Mouse (Mus musculus) heart, embryonic 16.5 days (tissue): Measurements from ENCODE around the gene Tbk1. TPM values are rescaled to one million over a fixed set of nuclear protein-coding genes. Genes with fewer than 3 reads are reported as not detected.

Experiments used
- ATAC-seq: fragments of 200-750 bp; cut with Nextera tagmentation; replicated peaks from 2 replicates; pipeline ENCODE4 v1.8.0; 2017; ENCODE audit warnings: moderate number of reproducible peaks; ENCODE audit not compliant: insufficient read depth, low FRiP score; ENCODE audit errors: extremely low read depth
- H3K27ac ChIP-seq: fragments of 300-500 bp; sonication (generic); 2 replicates; pipeline ENCODE4 v1.5.1; 2014; ENCODE audit warnings: mild to moderate bottlenecking, low read length, control low read depth, moderate library complexity
- H3K27me3 ChIP-seq: fragments of 300-500 bp; sonication (generic); 2 replicates; pipeline ENCODE4 v1.6.1; 2014; ENCODE audit warnings: low read length, mixed read lengths; ENCODE audit not compliant: control insufficient read depth, insufficient read depth
- H3K36me3 ChIP-seq: fragments of 300-500 bp; sonication (generic); 2 replicates; pipeline ENCODE4 v1.6.1; 2014; ENCODE audit not compliant: control insufficient read depth, insufficient read depth
- H3K4me1 ChIP-seq: fragments of 300-500 bp; sonication (generic); 2 replicates; pipeline ENCODE4 v1.6.1; 2014; ENCODE audit warnings: low read length, mixed read lengths; ENCODE audit not compliant: control insufficient read depth, insufficient read depth
- H3K4me2 ChIP-seq: fragments of 300-500 bp; sonication (generic); 2 replicates; pipeline ENCODE4 v1.6.1; 2014; ENCODE audit warnings: low read depth, mild to moderate bottlenecking, control low read depth, low read length
- H3K4me3 ChIP-seq: fragments of 300-500 bp; sonication (generic); 2 replicates; pipeline ENCODE4 v1.5.1; 2014; ENCODE audit warnings: mild to moderate bottlenecking, control low read depth, low read length
- H3K9ac ChIP-seq: fragments of 300-500 bp; sonication (generic); 2 replicates; pipeline ENCODE4 v1.6.1; 2014; ENCODE audit warnings: low read length, control low read depth
- H3K9me3 ChIP-seq: fragments of 300-500 bp; sonication (generic); replicated peaks from 2 replicates; pipeline ENCODE4 v1.6.1; 2016; ENCODE audit warnings: low read length; ENCODE audit not compliant: control insufficient read depth
- WGBS: fragments of 180-500 bp; shearing (Covaris S2); extraction: QIAGEN DNeasy Blood & Tissue Kit; methylation state at CpG from one replicate; pipeline ENCODE4 v1.1.7; 2014; 5-methylcytosine and 5-hydroxymethylcytosine counted together
- polyA plus RNA-seq: library from polyadenylated mRNA; unstranded; fragments of >200 nt; fragmentation: Nextera tagmentation; extraction: Ambion mirVana; gene quantifications from 2 replicates; pipeline ENCODE4 v1.2.1, GENCODE M21; 2015

Gene Tbk1
- polyA plus RNA-seq, 1 experiment from 2014 or later = 27.9 TPM

DNA sequence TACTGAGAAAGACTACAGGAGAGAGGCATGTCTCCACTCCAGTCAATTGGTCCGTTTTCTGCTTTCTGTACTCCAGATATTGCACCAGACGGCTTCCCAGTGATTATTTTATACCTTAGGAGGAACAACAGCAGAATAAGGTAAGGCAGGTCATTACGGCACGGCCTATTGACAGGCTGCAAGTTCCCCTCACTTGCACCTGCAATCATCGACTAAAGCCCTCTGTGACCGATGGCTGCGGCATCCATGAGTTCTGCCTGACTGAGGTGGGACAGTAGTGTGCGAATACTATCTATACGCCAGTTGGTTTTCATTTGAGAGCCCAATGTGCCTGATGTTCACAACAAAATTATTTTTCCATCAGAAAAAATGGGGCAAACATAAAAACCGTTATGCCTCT lies 18.6 kb downstream of the Tbk1 start:
- no peak overlapping the region for H3K9ac ChIP-seq
- H3K9me3 ChIP-seq = no peaks in the 10 kb centered on the region
- ATAC-seq = no peak
- WGBS = 96% methylated on average over 10 of the region's 10 CpGs
- H3K27me3 ChIP-seq = no peaks in the 10 kb centered on the region
- H3K4me1 ChIP-seq = peaks cover 6% of the 10 kb centered on the region
- H3K36me3 ChIP-seq = peaks cover 49% of the 10 kb centered on the region
- no peak overlapping the region for H3K27ac ChIP-seq
- H3K4me3 ChIP-seq = no peak overlapping the region
- no peak overlapping the region for H3K4me2 ChIP-seq

DNA sequence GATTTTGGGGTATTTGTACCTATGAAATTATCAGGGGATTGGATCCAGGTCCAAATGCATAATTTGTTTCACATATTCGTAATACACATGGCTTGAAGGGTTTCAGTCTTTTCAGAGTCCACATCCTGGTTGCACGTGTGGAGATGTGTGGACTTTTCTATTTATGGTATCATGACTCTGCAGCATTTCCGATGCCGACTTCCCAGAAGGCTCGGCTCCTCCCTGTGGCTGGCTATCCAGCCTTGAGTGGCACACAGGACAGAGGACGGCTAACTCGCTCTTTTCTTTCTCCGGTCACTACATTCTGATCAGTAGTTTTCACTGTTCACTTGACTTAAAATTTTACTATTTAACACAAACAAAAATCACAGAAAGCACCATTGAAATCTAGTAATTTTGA lies 22.1 kb downstream of the Tbk1 start:
- Histone ChIP-seq H3K9me3 (no peaks in the 10 kb centered on the region), H3K4me2 (no peak overlapping the region), H3K36me3 (peaks cover 31% of the 10 kb centered on the region), H3K4me3 (no peak overlapping the region), H3K4me1 (peaks cover 6% of the 10 kb centered on the region), H3K27ac (no peak overlapping the region), H3K27me3 (no peaks in the 10 kb centered on the region), H3K9ac (no peak overlapping the region)
- ATAC-seq = no peak
- 64% methylated on average over 8 of the region's 8 CpGs for WGBS

GRCm38 (mm10) chr10:121558231-121558630 lies 28.4 kb downstream of the Tbk1 start:
- Histone ChIP-seq H3K36me3 (peaks cover 44% of the 10 kb centered on the region), H3K4me2 (no peak overlapping the region), H3K4me1 (no peaks in the 10 kb centered on the region), H3K4me3 (no peak overlapping the region), H3K9ac (no peak overlapping the region), H3K9me3 (no peaks in the 10 kb centered on the region), H3K27ac (no peak overlapping the region), H3K27me3 (no peaks in the 10 kb centered on the region)
- ATAC-seq = no peak
- WGBS = 70% methylated on average over 2 of the region's 2 CpGs

GRCm38 (mm10) chr10:121556263-121556662 lies 30.3 kb downstream of the Tbk1 start:
- H3K27me3 ChIP-seq = no peaks in the 10 kb centered on the region
- no peak overlapping the region for H3K27ac ChIP-seq
- WGBS = 76% methylated on average over 6 of the region's 6 CpGs
- H3K9ac ChIP-seq = no peak overlapping the region
- no peak overlapping the region for H3K4me3 ChIP-seq
- H3K36me3 ChIP-seq = peaks cover 60% of the 10 kb centered on the region
- no peak overlapping the region for H3K4me2 ChIP-seq
- ATAC-seq = no peak
- no peaks in the 10 kb centered on the region for H3K9me3 ChIP-seq
- H3K4me1 ChIP-seq = no peaks in the 10 kb centered on the region

- Histone ChIP-seq H3K4me3 (no peak overlapping the region), H3K36me3 (peaks cover 52% of the 10 kb centered on the region)
Measured at GRCm38 (mm10) chr10:121550334-121550733, 36.3 kb downstream of the Tbk1 start.

GRCm38 (mm10) chr10:121549670-121550069 lies 36.9 kb downstream of the Tbk1 start:
- WGBS = 82% methylated on average over 5 of the region's 5 CpGs
- Histone ChIP-seq H3K36me3 (peaks cover 49% of the 10 kb centered on the region), H3K27me3 (no peaks in the 10 kb centered on the region), H3K4me2 (no peak overlapping the region), H3K4me3 (no peak overlapping the region), H3K4me1 (peaks cover 7% of the 10 kb centered on the region; the same call in 1 of the 2 replicates), H3K27ac (no peak overlapping the region), H3K9me3 (no peaks in the 10 kb centered on the region), H3K9ac (no peak overlapping the region)
- no peak; the same call in 1 of the 2 replicates for ATAC-seq

More at GRCm38 (mm10) chr10:121550334-121550733, 36.3 kb downstream of the Tbk1 start:
- no peaks in the 10 kb centered on the region for H3K27me3 ChIP-seq
- no peak for ATAC-seq
- no peak overlapping the region for H3K27ac ChIP-seq
- no peak overlapping the region for H3K9ac ChIP-seq
- H3K9me3 ChIP-seq = no peaks in the 10 kb centered on the region
- WGBS = 82% methylated on average over 9 of the region's 9 CpGs
- H3K4me2 ChIP-seq = no peak overlapping the region
- peaks cover 7% of the 10 kb centered on the region; the same call in 1 of the 2 replicates for H3K4me1 ChIP-seq

DNA sequence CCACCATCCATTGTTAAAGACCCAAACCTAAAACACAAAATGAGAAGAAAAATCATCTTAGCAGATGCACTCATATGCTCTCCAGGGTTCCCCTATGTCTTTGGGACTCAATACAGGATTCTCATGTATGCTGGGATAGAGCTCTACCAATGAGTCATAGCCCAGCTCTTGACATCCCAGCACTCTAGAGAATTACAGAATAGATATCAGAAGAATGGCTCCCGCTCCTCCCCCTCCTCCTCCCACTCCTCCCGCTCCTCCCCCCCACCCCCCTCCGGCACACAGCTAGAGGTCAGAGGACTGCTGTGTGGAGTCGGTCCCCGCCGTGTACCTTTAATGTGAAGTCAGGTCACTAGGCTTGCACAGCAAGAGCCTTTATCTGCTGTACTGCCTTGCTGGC lies 39.4 kb downstream of the Tbk1 start:
- H3K9ac ChIP-seq = no peak overlapping the region
- no peaks in the 10 kb centered on the region for H3K27me3 ChIP-seq
- peak; percentile 55; the same call in 1 of the 2 replicates for ATAC-seq
- H3K4me3 ChIP-seq = no peak overlapping the region
- no peak overlapping the region for H3K4me2 ChIP-seq
- H3K9me3 ChIP-seq = no peaks in the 10 kb centered on the region
- H3K27ac ChIP-seq = no peak overlapping the region
- H3K36me3 ChIP-seq = peaks cover 29% of the 10 kb centered on the region
- 29% methylated on average over 6 of the region's 6 CpGs for WGBS
- H3K4me1 ChIP-seq = peaks cover 7% of the 10 kb centered on the region; the same call in 1 of the 2 replicates

GRCm38 (mm10) chr10:121543577-121543976 lies 43.0 kb downstream of the Tbk1 start:
- H3K4me1 ChIP-seq = peaks cover 7% of the 10 kb centered on the region; the same call in 1 of the 2 replicates
- H3K27ac ChIP-seq = no peak overlapping the region
- no peak overlapping the region for H3K9ac ChIP-seq
- H3K27me3 ChIP-seq = no peaks in the 10 kb centered on the region
- H3K36me3 ChIP-seq = peaks cover 13% of the 10 kb centered on the region
- ATAC-seq = no peak
- WGBS = 91% methylated on average over 6 of the region's 6 CpGs
- H3K9me3 ChIP-seq = no peaks in the 10 kb centered on the region
- H3K4me3 ChIP-seq = no peak overlapping the region
- H3K4me2 ChIP-seq = no peak overlapping the region

DNA sequence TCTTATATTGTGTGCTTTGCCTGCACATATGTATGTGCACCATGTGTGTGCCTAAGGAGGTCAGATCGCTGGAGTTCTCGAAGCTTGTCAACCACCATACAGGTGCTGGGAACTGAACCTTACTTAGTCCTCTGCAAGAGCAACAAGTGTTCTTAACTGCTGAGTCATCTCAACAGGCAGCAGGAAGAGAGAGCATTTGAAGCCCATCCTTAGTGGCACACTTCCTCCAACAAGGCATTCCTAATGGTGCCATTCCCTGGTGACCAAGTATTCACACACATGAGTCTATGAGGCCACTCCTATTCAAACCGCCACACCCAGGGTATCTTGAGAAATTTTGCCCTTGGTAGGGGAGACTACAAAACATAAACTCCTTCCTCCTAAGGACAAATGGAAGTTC lies 44.4 kb downstream of the Tbk1 start:
- Histone ChIP-seq H3K36me3 (peaks cover 13% of the 10 kb centered on the region), H3K4me1 (peaks cover 3% of the 10 kb centered on the region; the same call in 1 of the 2 replicates), H3K27ac (no peak overlapping the region), H3K4me2 (no peak overlapping the region), H3K4me3 (no peak overlapping the region), H3K27me3 (no peaks in the 10 kb centered on the region), H3K9ac (no peak overlapping the region), H3K9me3 (no peaks in the 10 kb centered on the region)
- WGBS = 89% methylated on average over 3 of the region's 3 CpGs
- ATAC-seq = no peak
